Mouse (Mus musculus) frontal cortex, adult 2 months (tissue): ENCODE results near the gene Pbx4. TPM values are rescaled to one million over a fixed set of nuclear protein-coding genes. Genes with fewer than 3 reads are reported as not detected.
A peak's percentile ranks its signal among the peaks of the same experiment; 100 is the strongest.

ENCODE experiments used
- DNase-seq, 2 experiments: peaks; one replicate each; pipeline ENCODE4 v3.0.0; 2022; ENCODE audit warnings: low spot score in 1 of 2; ENCODE audit errors: extremely low spot score in 1 of 2
- polyA plus RNA-seq: library from polyadenylated mRNA; depleted of rRNA; stranded (reverse); fragments of >200 nt; gene quantifications from 2 replicates; pipeline ENCODE4 v1.2.3, GENCODE M21; 2012; rRNA removed

Gene Pbx4
- polyA plus RNA-seq = 40.0 and 45.6 TPM in 2 replicates

DNA sequence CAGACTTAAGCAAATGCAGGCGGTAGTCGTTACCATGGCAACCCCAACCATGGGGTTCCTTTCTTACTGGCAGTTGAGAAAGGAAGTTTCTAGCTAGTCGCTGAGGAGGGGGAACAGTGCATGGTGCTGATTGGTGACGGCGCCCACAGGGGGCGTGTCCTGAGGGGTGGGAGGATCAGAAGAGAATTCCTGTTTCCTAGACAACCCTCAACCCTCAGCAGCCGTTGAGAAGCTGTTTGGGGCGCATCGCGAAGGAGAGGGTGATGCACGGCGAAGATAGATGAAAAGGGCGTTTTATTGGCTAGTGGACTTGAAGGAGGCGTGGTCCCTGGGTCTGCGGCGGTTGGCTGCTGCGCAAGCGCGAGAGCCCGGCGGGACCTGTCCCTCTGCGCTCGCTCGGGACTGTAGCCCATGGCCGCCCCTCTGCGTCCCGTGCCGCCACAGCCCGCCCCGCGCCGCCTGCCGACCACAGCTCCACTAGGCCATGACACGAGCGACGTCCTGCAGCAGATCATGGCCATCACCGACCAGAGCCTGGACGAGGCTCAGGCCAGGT lies at the start of gene Pbx4:
Gene Pbx4, plus strand, starts transcription at position 194 of the 556 bp plus-strand sequence.
- DNase-seq = peak; percentile 97

DNA sequence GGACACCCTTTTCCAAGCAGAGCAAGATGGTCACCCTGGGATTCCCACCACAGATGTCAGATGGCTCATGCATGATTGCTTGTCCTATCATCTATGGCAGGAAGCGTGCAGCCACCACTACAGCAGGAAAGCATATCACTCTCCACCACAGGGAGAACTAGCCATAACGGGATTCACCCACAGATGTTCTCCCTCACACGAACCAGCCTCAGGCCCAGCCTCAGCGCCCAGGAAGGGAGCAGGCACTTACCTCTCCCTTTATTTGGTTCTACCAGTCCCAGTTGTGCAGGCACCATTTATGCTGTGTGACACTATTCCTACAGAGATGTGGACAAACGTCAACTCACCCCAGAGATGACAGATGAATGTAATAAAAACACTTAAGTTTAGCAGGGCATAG lies 43.2 kb upstream of the Pbx4 start:
- no peak for DNase-seq

DNA sequence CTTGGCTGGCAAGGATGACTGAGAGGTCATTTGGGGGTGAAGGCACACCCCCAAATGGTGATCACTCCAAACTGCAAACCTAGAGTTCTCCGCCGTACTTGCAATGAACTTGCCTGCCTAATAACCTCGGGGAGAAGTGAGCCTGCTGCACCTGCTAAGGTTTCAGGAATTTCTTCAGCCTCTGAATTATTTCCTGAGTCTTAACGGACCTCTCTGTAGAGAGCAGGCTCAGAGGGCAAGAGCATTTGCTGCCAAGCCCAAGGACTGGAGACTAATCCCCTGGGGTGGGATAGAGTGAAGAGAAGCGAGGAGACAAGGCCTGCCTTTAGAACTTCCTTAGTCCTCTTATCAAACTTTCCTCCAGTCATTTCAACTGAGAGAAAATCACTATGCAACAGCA lies 42.6 kb upstream of the Pbx4 start:
- no peak for DNase-seq

DNA sequence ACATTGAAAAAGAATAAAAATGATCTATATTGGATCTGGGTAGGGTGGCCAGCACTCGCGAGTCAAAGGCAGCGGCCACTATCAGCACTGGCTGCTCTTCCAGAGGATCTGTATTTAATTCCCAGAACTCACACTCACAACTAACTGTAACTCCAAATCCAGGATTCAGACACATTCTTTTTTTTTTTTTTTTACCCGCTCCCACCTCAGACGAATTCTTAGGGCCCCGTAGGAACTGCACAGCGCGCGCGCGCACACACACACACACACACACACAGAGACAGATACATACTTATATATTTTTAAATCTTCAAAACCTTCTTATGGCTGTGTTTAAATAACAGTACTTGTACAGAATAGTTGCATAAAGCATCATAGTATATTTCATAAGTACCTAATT lies 41.9 kb upstream of the Pbx4 start:
- no peak for DNase-seq

DNA sequence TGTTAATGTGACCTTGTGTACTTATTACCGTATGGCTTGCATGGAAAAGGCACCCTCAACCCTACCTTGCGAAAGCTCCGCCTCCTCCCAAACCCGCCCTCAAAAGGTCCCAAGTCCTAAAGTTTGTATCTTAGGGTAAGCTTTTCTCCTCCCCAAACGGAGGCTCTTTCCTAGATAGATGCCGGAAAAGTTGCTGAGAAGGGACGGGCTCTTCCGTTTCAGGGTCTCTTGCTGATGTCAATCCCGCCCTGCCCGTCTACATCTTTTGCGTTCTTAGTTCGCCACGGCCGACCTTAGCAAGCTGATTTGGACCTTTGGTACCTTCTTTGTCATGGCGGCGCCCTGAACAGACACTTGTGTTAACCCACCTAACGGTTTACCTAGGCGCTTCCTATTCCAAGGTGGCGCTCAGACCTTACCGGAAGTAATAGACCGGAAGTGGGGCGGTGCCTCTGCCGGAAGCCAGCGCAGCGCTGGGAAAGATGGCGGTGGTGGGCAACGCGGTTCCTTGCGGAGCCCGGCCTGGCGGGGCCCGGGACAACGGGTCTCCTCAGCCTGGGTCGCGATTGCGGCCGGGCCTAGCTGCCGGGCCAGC lies 41.4 kb upstream of the Pbx4 start, which contains the start of the genes Atp13a1 and Zfp866:
Gene Atp13a1, plus strand, starts transcription at position 391 of the 595 bp plus-strand sequence.
Gene Zfp866, minus strand, starts transcription at position 406 of the 595 bp plus-strand sequence.
- peak; percentile 81 to 92 for DNase-seq

DNA sequence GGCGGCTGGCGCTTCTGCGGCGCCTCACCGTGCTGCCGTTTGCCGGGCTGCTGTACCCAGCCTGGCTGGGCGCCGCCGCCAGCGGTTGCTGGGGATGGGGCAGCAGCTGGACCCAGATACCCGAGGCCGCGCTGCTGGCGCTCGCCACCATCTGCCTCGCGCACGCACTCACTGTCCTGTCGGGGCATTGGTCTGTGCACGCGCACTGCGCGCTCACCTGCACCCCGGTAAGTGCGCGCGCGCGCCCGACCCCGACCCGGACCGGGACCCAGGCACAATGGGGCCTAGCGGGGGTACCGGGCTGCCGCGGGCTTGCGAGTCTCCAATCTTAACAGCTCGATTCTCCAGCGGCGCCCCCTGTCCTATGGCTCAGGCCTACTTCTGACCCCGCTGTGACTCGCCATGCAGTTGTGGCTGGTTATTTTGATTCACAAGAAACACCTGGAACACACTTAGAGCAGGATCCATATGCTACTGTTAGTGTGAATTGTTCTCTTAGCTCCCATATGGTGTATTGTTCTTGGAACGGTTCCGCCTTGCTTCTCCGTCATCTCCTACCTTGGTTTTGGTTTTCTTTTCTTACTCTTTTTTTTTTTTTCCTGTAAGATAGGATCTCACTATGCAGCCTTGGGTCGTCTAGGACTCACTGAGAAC lies 40.7 kb upstream of the Pbx4 start:
- DNase-seq = no peak

DNA sequence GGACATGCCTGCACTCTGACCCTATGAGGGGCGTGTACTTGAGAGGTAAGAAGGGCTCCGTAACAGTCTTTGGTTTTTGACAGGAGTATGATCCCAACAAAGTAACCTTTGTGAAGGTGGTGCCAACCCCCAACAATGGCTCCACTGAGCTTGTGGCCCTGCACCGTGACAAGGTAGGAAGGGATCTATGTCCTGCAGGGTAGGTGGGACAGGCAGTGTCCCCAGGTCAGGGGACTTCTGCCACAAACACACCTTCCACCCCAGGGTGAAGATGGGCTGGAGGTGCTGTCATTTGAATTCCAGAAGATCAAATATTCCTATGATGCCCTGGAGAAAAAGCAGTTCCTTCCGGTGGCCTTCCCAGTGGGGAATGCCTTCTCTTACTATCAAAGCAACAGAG lies 38.6 kb upstream of the Pbx4 start:
- no peak for DNase-seq

DNA sequence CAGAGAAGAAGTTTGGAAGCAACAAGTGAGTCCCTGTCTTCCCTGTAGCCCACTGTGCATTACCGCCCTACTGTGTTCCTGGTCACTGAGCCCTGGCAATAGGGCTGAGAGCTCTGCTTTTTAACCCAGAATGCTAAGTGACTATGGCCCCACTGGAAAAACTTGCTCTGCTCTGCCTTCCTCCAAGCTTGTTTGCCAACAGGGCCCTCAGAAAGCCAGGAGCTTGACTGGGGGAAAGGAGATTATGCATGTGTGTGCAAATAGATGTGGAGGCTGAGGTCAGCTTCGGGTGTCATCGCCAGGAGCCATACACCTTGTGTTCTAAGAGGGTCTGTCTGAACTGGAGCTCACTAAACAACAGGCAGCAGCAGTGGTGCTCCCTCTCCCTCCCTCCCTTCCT lies 38.2 kb upstream of the Pbx4 start:
- no peak for DNase-seq

DNA sequence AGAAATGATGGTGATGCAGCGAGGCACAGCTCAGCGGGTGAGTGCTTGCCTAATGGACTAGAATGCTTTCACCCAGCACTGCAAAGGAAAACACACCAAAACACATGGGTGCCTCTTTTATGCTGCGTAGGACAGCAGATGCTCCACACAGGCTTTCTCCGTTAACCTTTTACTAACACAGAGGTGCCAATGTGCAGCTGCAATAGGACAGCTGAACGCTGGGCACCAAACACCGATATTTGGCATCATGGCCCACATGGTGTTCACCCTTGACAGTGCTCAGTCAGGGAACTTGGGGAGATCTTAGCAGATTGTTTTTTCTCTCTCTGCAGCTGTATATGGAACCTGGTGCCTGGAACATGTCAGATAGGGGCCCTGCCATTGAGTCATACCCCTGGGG lies 37.4 kb upstream of the Pbx4 start:
- no peak for DNase-seq

DNA sequence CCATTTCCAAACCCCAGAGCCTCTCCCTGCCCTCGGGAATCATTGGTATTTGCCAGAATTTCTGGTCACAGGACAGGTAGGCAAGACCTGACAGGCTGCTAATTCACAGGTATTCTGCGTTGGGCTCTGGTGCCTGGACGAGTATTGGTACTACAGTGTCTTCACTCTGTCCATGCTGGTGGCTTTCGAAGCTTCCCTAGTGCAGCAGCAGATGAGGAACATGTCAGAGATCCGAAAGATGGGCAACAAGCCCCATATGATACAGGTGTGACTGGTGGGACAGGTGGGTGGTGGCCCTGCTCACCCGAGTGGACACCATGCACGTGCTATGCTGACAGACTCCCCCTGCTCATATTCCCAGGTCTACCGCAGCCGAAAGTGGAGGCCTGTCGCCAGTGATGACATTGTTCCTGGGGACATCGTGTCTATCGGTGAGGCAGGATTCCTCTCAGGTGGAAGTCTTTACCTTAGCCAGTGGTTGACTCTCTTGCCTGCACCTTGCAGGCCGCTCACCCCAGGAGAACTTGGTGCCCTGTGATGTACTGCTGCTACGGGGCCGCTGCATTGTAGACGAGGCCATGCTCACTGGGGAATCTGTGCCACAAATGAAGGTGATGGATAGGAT lies 35.5 kb upstream of the Pbx4 start:
- no peak for DNase-seq

DNA sequence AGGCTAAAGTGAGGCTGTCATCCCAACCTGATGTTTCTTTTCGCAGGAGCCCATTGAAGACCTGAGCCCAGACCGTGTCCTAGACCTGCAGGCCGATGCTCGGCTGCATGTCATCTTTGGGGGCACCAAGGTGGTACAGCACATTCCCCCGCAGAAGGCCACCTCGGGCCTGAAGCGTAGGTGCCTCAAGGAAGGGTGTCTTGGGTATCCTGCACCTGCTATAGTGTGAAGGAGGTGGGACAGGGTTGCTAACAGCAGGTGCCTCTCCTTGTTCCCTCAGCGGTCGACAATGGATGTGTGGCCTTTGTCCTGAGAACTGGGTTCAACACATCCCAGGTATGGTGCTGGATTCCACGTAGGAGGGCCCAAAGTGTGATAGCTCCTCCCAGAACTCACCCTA lies 34.6 kb upstream of the Pbx4 start:
- no peak for DNase-seq

DNA sequence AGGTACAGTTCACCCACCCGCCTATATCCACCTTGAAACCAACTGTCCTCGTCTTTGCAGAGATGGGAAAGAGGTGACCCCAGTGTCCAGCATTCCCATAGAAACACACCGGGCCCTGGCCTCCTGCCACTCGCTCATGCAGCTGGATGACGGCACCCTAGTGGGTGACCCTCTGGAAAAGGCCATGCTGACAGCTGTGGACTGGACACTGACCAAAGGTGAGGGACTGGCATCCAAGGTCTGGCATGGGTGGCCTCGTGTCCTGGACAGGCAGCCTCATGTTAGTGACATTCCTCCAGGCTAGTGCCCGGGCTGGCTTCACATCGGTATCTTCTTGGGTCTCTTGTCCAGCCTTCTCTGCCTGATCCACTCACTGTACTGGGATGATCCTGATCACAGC lies 33.0 kb upstream of the Pbx4 start:
- no peak for DNase-seq

DNA sequence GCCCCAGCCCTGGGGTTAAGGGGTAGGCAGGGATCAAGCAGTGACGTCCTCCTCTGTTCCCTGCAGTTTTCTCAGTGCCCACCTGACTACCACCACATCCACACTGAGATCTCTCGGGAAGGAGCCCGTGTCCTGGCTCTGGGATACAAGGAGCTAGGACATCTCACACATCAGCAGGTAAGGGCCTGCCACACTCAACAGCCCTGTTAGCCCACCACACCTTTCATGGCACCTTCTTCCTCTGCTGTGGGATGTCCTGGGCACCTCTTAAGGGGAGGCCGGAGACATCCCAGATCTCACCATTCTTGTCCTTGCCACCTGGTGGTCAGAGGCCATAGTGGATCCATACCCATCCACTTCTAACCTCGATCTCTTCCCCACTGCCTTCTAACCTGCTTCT lies 32.3 kb upstream of the Pbx4 start:
- no peak for DNase-seq

DNA sequence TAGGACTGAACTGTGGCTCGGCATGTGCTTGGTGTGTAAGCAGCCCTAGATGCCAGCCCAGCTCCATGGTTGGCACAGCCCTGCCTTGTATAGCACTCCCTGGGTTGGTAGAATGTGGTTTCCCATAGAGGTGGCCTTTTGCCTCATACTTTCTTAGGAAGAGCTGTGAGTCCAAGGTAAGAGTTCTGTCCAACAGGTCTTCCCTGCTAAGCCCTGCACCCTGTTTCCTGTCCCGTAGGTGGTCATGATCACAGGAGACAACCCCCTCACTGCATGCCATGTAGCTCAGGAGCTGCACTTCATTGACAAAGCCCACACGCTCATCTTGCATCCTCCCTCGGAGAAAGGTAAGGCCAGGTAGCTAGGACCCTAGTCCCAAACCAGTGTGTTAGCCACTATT lies 30.5 kb upstream of the Pbx4 start:
- no peak for DNase-seq

DNA sequence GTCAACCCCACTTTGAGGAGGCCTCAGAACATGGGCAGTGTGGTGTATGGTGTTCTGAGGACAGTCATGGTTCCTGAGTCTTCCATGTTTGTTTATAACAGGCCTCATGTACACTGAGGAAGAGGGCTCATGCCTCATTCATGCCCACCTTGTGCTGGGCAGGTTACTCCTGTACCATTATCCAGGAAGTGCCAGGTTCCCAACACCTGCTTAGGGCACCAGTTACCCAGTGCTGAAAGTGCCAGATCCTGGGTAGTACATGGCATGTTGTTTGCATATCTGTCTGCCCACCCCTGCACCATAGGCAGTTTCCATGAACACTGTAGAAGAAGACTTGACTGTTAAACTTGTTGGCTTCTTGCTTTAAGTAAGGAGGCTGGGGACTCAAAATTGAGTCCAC lies 30.1 kb upstream of the Pbx4 start:
- no peak for DNase-seq

DNA sequence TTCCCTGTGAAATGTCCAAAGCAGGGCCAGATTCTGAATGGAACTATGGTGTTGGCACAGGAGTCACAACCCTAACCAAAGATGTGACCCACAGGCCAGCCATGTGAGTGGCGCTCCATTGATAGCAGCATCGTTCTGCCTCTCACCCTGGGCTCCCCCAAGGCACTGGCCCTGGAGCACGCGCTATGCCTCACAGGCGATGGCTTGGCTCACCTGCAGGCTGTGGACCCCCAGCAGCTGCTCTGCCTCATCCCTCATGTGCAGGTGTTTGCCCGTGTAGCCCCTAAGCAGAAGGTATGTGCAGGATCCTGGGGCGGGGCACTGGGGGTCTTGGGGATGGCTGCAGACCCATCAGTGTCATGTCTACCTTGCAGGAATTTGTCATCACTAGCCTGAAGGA lies 28.9 kb upstream of the Pbx4 start:
- no peak for DNase-seq

DNA sequence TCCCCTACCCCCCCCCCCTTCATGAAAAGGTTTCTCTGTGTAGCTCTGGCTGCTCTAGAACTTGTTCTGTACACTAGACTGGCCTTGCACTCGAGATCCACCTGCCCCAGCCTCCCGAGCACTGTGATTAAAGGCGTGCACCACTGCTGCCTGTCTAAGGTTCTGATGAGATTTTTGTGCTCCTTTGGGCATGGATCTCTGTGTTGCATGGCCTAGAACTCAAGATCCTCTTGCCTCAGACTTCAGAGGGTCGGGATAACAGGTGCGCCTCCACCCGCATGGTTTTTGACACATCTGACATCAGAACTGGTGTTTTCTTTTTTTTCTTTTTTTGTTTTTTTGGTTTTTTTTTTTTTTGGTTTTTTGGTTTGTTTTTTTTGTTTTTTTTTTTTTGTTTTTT lies 27.8 kb upstream of the Pbx4 start:
- DNase-seq = no peak

DNA sequence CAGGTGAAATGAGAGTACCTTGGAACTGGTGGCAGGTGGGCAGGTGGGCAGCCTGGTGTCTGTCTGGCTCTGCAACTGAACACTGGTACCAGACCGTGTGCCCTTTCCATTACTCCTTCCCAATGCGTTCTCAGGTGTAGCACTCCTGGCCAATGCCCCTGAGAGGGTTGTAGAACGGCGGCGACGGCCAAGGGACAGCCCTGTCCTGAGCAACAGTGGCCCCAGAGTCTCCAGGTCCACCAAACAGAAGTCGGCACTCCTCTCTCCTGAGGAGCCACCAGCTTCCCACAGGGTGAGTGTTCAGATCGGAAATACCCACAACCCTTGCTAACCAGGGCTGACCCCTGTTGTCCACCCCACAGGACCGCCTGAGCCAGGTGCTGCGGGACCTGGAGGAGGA lies 27.2 kb upstream of the Pbx4 start:
- no peak for DNase-seq

DNA sequence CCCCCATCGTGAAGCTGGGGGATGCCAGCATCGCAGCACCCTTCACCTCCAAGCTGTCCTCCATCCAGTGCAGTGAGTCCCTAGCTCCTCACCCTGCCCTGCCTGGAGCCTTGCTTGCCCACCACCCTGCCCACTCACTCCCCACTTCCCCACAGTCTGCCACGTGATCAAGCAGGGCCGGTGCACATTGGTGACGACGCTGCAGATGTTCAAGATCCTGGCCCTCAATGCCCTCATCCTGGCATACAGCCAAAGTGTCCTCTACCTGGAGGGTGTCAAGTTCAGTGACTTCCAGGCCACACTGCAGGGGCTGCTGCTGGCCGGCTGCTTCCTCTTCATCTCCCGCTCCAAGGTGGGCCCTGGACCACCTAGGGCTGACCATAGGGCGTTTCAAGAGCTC lies 26.8 kb upstream of the Pbx4 start:
- no peak for DNase-seq

DNA sequence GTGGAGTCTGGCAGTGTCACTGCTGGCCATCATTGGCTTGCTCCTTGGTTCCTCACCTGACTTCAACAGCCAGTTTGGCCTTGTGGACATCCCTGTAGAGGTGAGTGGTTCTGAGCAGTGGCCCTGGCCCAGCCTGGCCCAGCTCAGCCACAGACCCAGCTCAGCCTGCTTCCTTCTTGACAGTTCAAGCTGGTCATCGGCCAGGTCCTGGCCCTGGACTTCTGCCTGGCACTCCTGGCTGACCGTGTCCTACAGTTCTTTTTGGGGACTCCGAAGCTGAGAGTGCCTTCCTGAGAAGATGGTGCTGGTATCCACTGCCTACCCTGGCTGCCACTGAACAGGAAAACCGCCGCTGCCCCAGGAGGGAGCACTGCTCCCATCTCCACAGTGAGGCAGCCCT lies 25.1 kb upstream of the Pbx4 start:
- DNase-seq = no peak

DNA sequence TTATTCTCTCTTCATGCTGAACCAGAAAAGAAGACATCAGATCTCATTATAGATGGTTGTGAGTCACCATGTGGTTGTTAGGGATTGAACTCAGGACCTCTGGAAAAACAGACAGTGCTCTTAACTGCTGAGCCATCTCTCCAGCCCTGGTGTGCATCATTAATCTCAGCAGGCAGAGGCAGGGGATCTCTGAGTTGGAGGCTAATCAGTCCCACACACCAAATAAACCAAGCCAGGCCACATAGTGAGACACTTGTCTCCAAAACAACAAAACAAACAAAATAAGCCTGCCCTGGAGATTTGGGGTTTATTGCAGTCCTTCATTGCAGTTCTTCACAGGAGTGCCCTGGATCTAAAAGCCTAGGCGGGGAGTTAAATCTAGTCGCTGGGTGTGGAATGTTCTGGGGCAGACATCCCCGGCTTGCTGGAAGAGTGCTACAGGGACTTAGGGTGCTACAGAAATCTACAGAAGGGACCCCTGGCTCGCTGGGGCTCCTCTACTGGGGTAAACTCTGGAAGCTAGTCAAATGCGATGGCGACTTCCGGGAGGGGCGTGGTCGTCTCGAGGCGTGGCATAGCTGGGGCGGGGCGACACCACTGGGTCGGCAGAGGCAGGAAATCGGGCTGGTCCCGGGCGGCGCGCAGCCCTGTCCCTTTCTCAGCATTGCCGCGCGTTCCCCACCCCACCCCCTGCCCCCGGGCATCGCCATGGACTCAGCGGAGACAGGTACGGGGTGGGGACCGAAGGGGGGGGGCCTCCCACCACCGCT lies 24.0 kb upstream of the Pbx4 start, which contains the start of gene Gmip:
Gene Gmip, plus strand, starts transcription at position 586 of the 770 bp plus-strand sequence.
- DNase-seq = peak in 1 of 2 experiments; percentile 66
